Mouse (Mus musculus) neural tube, embryonic 13.5 days (tissue): ENCODE data around the gene Lrrc20. TPM values are rescaled to one million over a fixed set of nuclear protein-coding genes. Genes with fewer than 3 reads are reported as not detected.

Experiments
- ATAC-seq: fragments of 200-750 bp; cut with Nextera tagmentation; 2 replicates; pipeline ENCODE4 v1.8.0; 2017; ENCODE audit warnings: low read depth, mild to moderate bottlenecking, moderate TSS enrichment, moderate library complexity
- H3K27ac ChIP-seq: fragments of 300-500 bp; sonication (generic); replicated peaks from 2 replicates; pipeline ENCODE4 v1.5.1; 2015; ENCODE audit warnings: moderate library complexity, mild to moderate bottlenecking, inconsistent platforms
- H3K27me3 ChIP-seq: fragments of 300-500 bp; sonication (generic); 2 replicates; pipeline ENCODE4 v1.6.1; 2015; ENCODE audit warnings: mild to moderate bottlenecking, inconsistent platforms
- H3K36me3 ChIP-seq: fragments of 300-500 bp; sonication (generic); 2 replicates; pipeline ENCODE4 v1.6.1; 2015; ENCODE audit warnings: mild to moderate bottlenecking, inconsistent platforms
- H3K4me1 ChIP-seq: fragments of 300-500 bp; sonication (generic); replicated peaks from 2 replicates; pipeline ENCODE4 v1.6.1; 2015; ENCODE audit warnings: inconsistent platforms
- H3K4me2 ChIP-seq: fragments of 300-500 bp; sonication (generic); 2 replicates; pipeline ENCODE4 v1.6.1; 2015; ENCODE audit warnings: inconsistent platforms, mild to moderate bottlenecking, moderate library complexity
- H3K4me3 ChIP-seq: fragments of 300-500 bp; sonication (generic); 2 replicates; pipeline ENCODE4 v1.5.1; 2015; ENCODE audit warnings: mild to moderate bottlenecking, inconsistent platforms
- H3K9ac ChIP-seq: fragments of 300-500 bp; sonication (generic); 2 replicates; pipeline ENCODE4 v1.6.1; 2015; ENCODE audit warnings: moderate library complexity, mild to moderate bottlenecking, inconsistent platforms
- H3K9me3 ChIP-seq: fragments of 300-500 bp; sonication (generic); 2 replicates; pipeline ENCODE4 v1.6.1; 2016; ENCODE audit warnings: inconsistent platforms
- WGBS: fragments of 180-500 bp; shearing (Covaris S2); methylation state at CpG from one replicate; pipeline ENCODE4 v1.1.7; 2015; 5-methylcytosine and 5-hydroxymethylcytosine counted together
- polyA plus RNA-seq: library from polyadenylated mRNA; unstranded; fragments of >200 nt; fragmentation: Nextera tagmentation; extraction: Ambion mirVana; gene quantifications from 2 replicates; pipeline ENCODE4 v1.2.1, GENCODE M21; 2015

Lrrc20 gene
- polyA plus RNA-seq, 1 experiment from 2014 or later = 15.0 TPM

DNA sequence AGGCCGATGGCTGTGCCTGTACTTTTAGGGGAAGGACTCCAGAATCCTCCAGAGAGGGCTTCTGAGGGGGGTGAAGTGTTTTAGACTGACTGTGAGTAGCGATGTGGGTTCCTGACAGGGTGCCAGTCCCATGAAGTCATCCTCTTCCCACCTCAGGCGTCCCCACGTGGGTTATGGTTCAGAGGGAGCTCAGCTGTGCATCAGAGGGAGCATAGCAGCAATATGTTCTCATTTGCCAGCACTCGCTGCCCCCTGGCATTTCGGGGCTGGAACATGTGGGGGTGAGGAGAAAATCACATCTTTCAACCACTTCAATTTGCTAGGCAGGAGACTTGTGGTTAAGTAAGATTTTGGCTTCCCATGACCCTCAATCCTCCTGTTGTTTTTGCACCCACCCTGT, 79.6 kb downstream of the Lrrc20 start:
- Histone ChIP-seq H3K27ac (no peak overlapping the region), H3K9me3 (no peaks in the 10 kb centered on the region), H3K4me1 (peaks cover 7% of the 10 kb centered on the region), H3K36me3 (no peaks in the 10 kb centered on the region), H3K27me3 (no peaks in the 10 kb centered on the region), H3K9ac (no peak overlapping the region), H3K4me2 (no peak overlapping the region), H3K4me3 (no peak overlapping the region)
- no peak for ATAC-seq
- 81% methylated on average over 6 of the region's 6 CpGs for WGBS

GRCm38 (mm10) chr10:61558631-61559030, 83.0 kb downstream of the Lrrc20 start:
- no peak for ATAC-seq
- Histone ChIP-seq H3K36me3 (no peaks in the 10 kb centered on the region), H3K4me1 (no peaks in the 10 kb centered on the region), H3K4me3 (no peak overlapping the region), H3K9ac (no peak overlapping the region), H3K27ac (no peak overlapping the region), H3K27me3 (no peaks in the 10 kb centered on the region), H3K4me2 (no peak overlapping the region), H3K9me3 (peaks cover 7% of the 10 kb centered on the region; the same call in 1 of the 2 replicates)
- 75% methylated on average over 2 of the region's 2 CpGs for WGBS

GRCm38 (mm10) chr10:61559544-61559943, 83.9 kb downstream of the Lrrc20 start:
- ATAC-seq = no peak
- no peak overlapping the region for H3K27ac ChIP-seq
- H3K4me1 ChIP-seq = no peaks in the 10 kb centered on the region
- H3K36me3 ChIP-seq = no peaks in the 10 kb centered on the region
- H3K4me3 ChIP-seq = no peak overlapping the region
- peaks cover 7% of the 10 kb centered on the region; the same call in 1 of the 2 replicates for H3K9me3 ChIP-seq
- H3K9ac ChIP-seq = no peak overlapping the region
- H3K4me2 ChIP-seq = no peak overlapping the region
- no peaks in the 10 kb centered on the region for H3K27me3 ChIP-seq

DNA sequence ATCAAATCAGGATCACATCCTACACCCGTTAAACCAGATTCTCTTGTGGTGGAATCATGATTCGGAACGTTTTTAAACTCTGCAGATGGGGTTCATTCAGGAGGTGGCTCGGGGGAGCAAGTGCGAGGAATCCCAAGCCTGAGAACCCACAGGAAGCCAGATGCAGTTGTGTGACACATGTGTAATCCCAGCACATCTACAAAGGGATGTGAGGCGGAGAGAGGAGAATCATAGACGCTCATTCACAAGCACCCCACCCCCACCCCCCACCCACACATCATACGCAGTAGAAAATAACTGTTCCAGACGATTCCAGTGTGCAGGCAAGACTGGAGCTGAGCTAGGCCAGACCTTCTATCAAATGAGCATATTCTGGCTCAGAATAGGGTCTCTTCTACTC, 87.9 kb downstream of the Lrrc20 start:
- no peaks in the 10 kb centered on the region for H3K27me3 ChIP-seq
- H3K27ac ChIP-seq = no peak overlapping the region
- no peak overlapping the region for H3K9ac ChIP-seq
- WGBS = 84% methylated on average over 9 of the region's 9 CpGs
- no peaks in the 10 kb centered on the region for H3K36me3 ChIP-seq
- no peak for ATAC-seq
- no peak overlapping the region for H3K4me2 ChIP-seq
- H3K9me3 ChIP-seq = peaks cover 7% of the 10 kb centered on the region; the same call in 1 of the 2 replicates
- no peaks in the 10 kb centered on the region for H3K4me1 ChIP-seq
- H3K4me3 ChIP-seq = no peak overlapping the region

DNA sequence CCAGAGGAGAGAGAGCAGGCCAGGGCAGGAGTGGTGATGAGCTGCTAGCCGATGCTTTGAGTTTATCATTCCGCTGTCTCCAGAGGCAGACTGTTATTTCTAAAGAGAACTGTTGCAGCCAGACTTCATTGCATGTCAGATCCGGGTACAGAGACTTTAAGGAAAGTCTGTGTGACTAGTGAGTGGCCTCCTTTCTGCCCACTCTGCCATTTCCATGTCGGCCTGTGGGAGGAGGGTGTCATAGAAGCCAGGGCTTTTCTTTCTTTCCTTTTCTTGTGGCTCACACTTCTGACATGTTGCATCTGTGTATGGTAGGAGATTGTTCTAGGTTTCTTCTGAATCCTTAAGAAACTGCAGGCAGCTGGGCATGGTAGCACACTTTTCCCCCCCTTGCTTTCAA, 88.8 kb downstream of the Lrrc20 start:
- H3K4me1 ChIP-seq = 0 out of 2 replicates have a peak, but pooled peaks cover 2% of the 10 kb centered on the region
- 86% methylated on average over 4 of the region's 4 CpGs for WGBS
- no peak overlapping the region for H3K27ac ChIP-seq
- H3K36me3 ChIP-seq = no peaks in the 10 kb centered on the region
- ATAC-seq = no peak
- no peak overlapping the region for H3K4me3 ChIP-seq
- no peaks in the 10 kb centered on the region for H3K27me3 ChIP-seq
- H3K9ac ChIP-seq = no peak overlapping the region
- H3K4me2 ChIP-seq = no peak overlapping the region
- H3K9me3 ChIP-seq = peaks cover 7% of the 10 kb centered on the region; the same call in 1 of the 2 replicates

DNA sequence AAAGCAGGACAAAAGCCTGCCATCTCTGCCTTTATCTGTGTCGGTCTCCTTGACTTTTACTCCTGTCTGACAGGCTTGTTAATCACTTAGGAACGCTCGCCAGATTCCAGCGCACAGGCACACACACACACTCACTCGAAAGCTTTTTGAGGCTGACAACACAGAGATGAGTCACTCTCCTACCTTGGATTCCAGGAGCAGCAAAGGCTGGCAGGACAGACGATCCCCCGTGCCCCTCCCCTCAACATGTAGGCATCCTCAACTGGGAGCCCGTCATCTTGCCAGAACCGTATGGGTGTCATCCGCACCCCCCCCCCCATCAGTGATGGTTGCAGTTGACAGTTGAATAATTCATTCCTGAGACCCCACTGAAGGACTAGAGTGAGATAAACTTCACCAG, 94.6 kb downstream of the Lrrc20 start:
- Histone ChIP-seq H3K4me3 (no peak overlapping the region), H3K27ac (no peak overlapping the region), H3K9me3 (no peaks in the 10 kb centered on the region), H3K4me1 (peaks cover 27% of the 10 kb centered on the region), H3K36me3 (no peaks in the 10 kb centered on the region), H3K27me3 (no peaks in the 10 kb centered on the region), H3K9ac (no peak overlapping the region), H3K4me2 (no peak overlapping the region)
- 29% methylated on average over 10 of the region's 10 CpGs for WGBS
- no peak for ATAC-seq

GRCm38 (mm10) chr10:61572126-61572525, 96.5 kb downstream of the Lrrc20 start:
- Histone ChIP-seq H3K27me3 (no peaks in the 10 kb centered on the region), H3K4me2 (no peak overlapping the region), H3K9ac (no peak overlapping the region), H3K4me3 (no peak overlapping the region), H3K27ac (peak overlapping the region; percentile 28; the same call in 1 of the 2 replicates), H3K36me3 (no peaks in the 10 kb centered on the region), H3K9me3 (no peaks in the 10 kb centered on the region), H3K4me1 (peaks cover 45% of the 10 kb centered on the region)
- no peak for ATAC-seq
- 80% methylated on average over 5 of the region's 5 CpGs for WGBS

GRCm38 (mm10) chr10:61576120-61576767, 100.6 kb downstream of the Lrrc20 start:
- no peaks in the 10 kb centered on the region for H3K27me3 ChIP-seq
- no peak overlapping the region for H3K9ac ChIP-seq
- H3K4me2 ChIP-seq = no peak overlapping the region
- peak overlapping the region; percentile 71 for H3K27ac ChIP-seq
- H3K9me3 ChIP-seq = no peaks in the 10 kb centered on the region
- no peak overlapping the region for H3K4me3 ChIP-seq
- peaks cover 28% of the 10 kb centered on the region for H3K4me1 ChIP-seq
- no peaks in the 10 kb centered on the region for H3K36me3 ChIP-seq
- WGBS = 33% methylated on average over 13 of the region's 13 CpGs
- ATAC-seq = peak; percentile 73

DNA sequence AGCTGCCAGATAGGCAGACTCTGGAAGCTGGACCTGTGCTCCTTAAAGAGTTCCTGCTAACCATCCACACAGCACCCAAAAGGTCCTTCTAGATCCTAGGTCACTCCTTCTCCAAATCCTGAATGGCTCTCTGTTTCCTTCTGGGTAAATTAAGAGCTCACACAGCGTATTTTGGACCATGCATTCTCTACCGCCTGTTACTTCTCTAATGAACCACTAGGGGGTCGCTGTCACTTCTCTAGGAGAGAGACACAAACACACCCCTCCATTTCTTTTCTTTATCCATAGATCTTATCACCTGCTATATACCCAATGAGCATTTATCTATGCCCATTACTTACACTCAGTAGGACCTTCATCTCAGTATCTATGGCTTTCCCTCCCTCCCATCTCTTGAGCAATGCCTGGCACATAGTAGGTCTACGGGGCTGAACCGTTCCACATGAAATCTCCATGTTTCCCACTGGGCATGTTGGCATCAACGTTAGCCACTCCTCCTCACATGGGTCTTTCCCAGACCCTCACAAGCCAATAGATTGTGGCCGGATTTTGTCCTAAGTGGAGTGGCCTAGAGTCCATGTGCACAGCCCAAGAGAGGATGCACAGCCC, 111.7 kb downstream of the Lrrc20 start:
- Histone ChIP-seq H3K27me3 (no peaks in the 10 kb centered on the region), H3K9me3 (no peaks in the 10 kb centered on the region), H3K4me2 (no peak overlapping the region), H3K27ac (no peak overlapping the region), H3K9ac (no peak overlapping the region), H3K36me3 (no peaks in the 10 kb centered on the region), H3K4me1 (peaks cover 13% of the 10 kb centered on the region), H3K4me3 (no peak overlapping the region)
- no peak for ATAC-seq
- WGBS = 83% methylated on average over 7 of the region's 7 CpGs

GRCm38 (mm10) chr10:61597991-61598390, 122.4 kb downstream of the Lrrc20 start:
- Histone ChIP-seq H3K36me3 (no peaks in the 10 kb centered on the region), H3K4me3 (no peak overlapping the region), H3K9ac (0 out of 2 replicates have a peak overlapping the region, but pooled peaks have one; percentile 17), H3K27ac (no peak overlapping the region), H3K27me3 (peaks cover 52% of the 10 kb centered on the region), H3K4me1 (peaks cover 16% of the 10 kb centered on the region), H3K9me3 (no peaks in the 10 kb centered on the region), H3K4me2 (no peak overlapping the region)
- ATAC-seq = no peak
- WGBS = 75% methylated on average over 7 of the region's 7 CpGs

- Histone ChIP-seq H3K27me3 (peaks cover 45% of the 10 kb centered on the region), H3K9ac (no peak overlapping the region), H3K9me3 (no peaks in the 10 kb centered on the region), H3K4me3 (no peak overlapping the region), H3K27ac (no peak overlapping the region), H3K4me2 (no peak overlapping the region), H3K36me3 (no peaks in the 10 kb centered on the region), H3K4me1 (peaks cover 16% of the 10 kb centered on the region)
- WGBS = 51% methylated on average over 9 of the region's 9 CpGs
- no peak for ATAC-seq
Observed at GRCm38 (mm10) chr10:61599556-61600114, 124.0 kb downstream of the Lrrc20 start.

GRCm38 (mm10) chr10:61602283-61603033, 126.9 kb downstream of the Lrrc20 start:
- H3K36me3 ChIP-seq = no peaks in the 10 kb centered on the region
- H3K4me2 ChIP-seq = peak overlapping the region; percentile 39
- H3K9me3 ChIP-seq = no peaks in the 10 kb centered on the region
- 20% methylated on average over 14 of the region's 14 CpGs for WGBS
- ATAC-seq = peak; percentile 33; the same call in 1 of the 2 replicates
- no peak overlapping the region for H3K9ac ChIP-seq
- peaks cover 19% of the 10 kb centered on the region for H3K27me3 ChIP-seq
- peaks cover 10% of the 10 kb centered on the region for H3K4me1 ChIP-seq
- no peak overlapping the region for H3K27ac ChIP-seq
- H3K4me3 ChIP-seq = no peak overlapping the region
